Mouse (Mus musculus) erythroblast, adult 5-6 weeks (primary cell): ENCODE results near the gene Bmper. TPM values are rescaled to one million over a fixed set of nuclear protein-coding genes. Genes with fewer than 3 reads are reported as not detected.

Source experiments
- ATAC-seq: replicated peaks from 2 replicates; pipeline ENCODE4 v1.8.0; 2016; ENCODE audit warnings: moderate number of reproducible peaks, mild to moderate bottlenecking, moderate TSS enrichment, inconsistent platforms; ENCODE audit not compliant: poor library complexity, low FRiP score, severe bottlenecking
- total RNA-seq, 2 experiments: library from RNA; stranded (forward) in 1 of 2; stranded (reverse) in 1 of 2; fragments of 150-400 nt in 1 of 2; fragments of 200-764, 138-1000 nt in 1 of 2; gene quantifications; 2 replicates each; pipeline versions ENCODE4 v1.2.3 to v1.2.4; 2015 to 2017; ENCODE audit warnings: low replicate concordance in 2 of 2

The Bmper gene
- total RNA-seq, 2 experiments from 2014 or later = not detected

DNA sequence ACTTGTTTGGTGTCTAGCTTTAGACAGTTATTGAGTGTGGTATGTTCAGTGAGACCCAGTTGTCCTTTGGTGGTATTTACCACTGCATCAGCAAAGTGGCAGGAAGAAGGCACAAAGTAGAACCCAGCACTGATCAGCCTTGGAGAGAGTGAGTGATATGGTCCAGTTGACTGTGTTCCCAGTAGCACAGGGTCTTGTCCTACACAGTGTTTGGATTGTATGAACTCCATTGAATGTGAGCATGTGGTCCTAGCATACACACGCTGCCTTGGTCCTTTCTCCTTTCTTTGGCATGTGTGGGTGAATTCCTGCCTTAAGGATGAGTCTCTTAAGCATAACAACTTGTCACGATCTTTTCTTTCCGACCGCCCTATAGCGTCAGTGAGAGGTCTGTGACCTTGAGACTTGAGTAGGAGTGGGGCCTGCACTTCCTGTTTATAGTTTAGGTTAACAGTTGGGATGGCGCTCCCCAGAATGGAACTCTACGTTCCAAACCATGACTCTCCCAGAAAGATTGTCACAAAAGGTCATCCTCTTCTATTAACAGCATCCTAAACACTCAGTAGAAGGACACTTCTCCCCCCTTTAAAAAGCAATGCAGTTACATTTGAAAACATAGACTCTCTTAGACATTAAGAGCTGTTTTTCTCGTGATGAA lies 10.7 kb downstream of the Bmper start:
- ATAC-seq = no peak

DNA sequence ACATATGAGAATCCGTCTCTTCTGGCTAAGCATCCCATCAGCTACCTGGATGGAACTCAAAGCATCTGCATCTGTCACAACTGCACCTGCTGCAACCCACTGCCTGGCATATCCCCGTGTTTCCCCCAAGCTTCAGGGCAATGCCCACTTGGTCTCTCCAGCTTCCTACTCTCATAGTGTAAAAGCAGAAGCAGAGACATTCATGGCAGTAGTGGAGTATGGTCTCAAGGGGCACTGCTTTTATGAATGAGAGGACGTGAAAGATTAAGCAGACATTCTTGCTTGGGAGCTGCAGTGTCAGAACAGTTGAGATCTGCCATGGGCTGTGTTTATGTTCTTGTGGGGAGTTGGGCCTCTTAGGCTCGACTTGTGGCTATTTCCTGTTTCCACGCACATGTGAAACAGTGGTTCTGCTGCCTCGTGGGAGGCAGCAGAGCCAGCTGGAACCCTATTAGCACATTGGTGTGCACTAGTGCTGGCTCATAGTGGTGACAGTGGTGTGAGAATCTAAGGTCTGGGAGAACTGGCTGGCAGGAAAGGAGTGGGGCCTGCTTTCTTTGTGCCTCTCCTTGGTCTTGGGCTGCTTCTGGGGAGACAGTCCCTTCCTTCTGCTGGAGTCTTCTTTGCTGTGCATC lies 12.6 kb downstream of the Bmper start:
- ATAC-seq = no peak

DNA sequence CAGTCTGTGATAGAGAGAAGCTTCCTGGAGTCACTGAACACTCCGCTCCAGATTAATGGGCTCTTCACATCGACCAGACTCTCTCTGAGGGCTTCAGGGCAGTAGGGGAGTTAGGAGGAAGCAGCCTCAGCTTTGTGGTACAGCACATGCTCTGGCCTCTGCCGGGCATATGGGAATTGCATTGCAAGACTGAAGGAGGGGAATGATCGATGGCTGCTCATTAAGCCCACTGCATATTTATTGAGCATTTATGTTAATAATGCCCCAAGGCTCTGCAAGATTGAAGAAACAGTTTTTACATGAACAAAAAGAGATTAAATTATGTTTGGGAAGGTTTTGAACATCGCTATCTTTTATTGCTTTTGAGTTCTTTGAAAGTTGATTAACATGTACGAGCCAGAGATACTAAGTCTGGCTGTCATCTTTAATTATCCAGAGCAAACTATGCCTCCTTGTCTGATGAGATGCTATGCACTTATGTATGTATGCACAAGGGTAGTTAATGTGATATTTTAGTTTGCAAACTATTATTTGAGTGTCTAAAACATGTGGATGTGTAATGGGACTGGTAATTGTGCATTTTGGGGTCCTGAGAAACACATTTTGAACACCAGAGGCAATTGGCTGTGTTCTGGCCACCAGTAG lies 13.9 kb downstream of the Bmper start:
- ATAC-seq = no peak

DNA sequence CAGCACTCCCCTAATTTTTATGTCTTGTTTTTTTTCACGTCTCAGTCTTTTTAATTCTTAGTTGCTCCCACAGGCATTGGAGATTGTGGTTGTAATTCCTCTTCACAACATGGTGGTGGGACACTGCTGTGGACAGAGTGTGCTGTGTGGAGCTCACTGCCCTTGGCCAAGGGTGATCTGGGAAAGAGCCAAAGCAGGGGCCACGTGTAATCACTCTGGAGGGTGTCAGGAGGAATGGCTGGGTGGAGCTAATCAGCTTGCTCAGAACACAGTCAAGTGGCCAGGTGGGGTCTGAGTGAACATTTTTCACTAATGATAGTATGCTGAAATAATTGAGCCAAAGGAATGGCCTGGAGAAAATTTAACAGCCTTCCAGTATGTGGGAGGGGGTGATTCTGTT lies 16.1 kb downstream of the Bmper start:
- ATAC-seq = no peak

DNA sequence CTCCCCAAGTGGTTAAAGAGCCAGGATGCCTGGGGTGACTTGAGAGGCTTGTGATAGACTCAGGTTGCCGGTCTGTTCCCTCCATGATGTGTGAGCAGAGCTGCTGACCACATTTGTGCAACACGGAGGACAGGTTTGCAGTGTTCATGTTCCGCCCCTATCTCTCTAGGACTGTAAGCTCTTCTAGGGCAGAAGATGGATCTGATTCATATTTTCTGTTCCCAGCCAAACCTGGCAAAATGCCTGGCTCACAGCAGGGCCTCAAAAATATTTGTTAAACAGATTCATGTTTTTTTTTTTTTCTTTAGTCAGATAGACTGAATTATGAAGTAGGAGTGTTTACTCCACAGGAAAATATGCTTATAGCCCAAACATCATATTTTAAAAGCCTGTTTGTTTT lies 20.0 kb downstream of the Bmper start:
- ATAC-seq = no peak

DNA sequence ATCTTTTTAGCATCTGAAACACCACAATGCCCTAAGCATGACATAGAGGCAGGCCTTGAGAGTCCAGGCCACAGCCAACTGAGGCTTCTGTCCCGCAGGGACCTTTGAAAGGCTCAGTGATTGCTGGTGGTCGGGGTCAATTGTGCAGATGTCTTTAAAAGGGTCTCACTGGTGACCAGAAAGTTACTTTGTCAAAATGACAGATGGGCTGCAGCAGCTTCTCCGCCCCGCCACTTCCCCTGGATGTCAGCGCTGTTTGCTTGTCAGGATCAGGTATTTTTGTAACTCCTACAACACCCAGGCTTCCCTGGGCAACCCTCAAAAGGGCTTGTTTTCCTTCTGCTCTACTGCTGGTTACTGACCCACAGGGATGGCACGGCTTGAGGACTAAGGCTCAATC lies 21.0 kb downstream of the Bmper start:
- no peak for ATAC-seq

DNA sequence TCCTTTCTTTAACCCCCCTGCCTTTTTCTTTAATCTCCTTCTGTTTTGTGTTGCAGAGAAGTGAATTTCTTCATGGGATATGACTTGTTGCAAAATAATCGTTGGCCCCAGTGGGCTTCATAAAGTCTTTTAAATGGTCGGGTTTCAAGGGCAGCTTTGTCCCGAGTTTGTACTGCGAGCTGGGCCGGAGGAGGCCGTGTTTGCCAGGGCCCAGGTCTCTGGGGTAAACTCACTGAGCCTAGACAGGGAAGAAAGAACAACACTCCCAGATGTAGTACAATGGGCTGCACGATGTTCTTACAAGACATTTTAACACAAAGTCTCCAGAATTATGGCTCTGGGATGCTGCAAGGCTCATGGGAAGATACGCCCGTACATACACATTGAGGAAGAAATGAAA lies 23.5 kb downstream of the Bmper start:
- no peak for ATAC-seq

DNA sequence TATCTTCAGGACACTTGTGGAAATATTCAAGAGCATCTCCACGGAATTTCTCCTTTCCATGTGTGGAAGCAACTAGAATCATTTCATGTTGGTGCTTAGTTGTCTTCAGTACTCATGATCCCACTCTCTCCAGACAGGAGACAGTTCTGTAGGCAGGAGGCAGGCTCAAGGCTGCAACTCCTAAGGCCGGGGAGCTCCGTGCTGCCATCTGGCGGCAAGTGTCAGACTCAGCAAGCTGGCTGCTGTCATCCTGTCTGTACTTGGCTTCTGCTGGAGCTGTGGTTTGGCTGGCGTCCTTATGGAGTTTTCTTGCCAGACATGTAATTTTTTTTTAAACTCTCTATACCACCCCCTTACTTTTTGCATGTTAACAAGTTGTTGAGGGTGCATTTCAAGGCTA lies 27.1 kb downstream of the Bmper start:
- ATAC-seq = no peak

DNA sequence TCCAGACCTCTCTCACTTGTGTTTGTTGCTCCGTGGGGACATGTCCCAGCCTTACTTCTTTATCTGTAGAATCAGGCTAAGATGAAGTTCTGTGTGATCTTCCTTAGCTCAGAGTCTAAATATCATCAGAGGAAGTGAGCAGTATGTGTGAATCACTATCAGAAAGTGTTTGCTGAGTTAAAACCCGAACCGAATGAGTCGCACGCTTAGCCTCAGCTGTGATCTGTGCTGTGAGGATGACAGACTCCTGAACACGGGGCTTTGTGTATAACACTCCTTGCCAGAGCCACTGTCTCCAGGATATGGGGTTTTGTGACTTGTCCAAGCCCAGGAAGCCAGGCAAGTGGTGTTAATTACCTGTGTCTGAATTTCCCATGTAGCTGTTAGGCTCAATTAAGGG lies 28.1 kb downstream of the Bmper start:
- no peak for ATAC-seq

DNA sequence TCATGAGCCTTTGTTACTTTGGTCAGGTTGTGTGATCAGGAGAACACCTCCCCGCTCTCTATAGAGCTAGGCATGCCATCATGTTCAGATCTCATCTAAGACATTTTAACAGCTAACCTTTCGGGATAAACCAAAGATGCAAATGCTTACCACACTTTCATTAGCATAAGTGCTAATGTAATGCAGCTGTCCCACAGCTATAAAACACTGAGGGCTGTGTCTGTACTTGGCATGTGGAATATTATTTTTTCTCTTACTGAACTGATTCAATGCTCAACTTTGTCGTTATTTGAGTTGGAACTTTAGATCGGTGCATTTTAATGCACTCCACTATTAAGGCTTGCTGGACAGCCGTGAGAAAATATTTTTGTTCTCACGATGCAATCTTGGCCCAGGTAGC lies 30.7 kb downstream of the Bmper start:
- no peak for ATAC-seq

DNA sequence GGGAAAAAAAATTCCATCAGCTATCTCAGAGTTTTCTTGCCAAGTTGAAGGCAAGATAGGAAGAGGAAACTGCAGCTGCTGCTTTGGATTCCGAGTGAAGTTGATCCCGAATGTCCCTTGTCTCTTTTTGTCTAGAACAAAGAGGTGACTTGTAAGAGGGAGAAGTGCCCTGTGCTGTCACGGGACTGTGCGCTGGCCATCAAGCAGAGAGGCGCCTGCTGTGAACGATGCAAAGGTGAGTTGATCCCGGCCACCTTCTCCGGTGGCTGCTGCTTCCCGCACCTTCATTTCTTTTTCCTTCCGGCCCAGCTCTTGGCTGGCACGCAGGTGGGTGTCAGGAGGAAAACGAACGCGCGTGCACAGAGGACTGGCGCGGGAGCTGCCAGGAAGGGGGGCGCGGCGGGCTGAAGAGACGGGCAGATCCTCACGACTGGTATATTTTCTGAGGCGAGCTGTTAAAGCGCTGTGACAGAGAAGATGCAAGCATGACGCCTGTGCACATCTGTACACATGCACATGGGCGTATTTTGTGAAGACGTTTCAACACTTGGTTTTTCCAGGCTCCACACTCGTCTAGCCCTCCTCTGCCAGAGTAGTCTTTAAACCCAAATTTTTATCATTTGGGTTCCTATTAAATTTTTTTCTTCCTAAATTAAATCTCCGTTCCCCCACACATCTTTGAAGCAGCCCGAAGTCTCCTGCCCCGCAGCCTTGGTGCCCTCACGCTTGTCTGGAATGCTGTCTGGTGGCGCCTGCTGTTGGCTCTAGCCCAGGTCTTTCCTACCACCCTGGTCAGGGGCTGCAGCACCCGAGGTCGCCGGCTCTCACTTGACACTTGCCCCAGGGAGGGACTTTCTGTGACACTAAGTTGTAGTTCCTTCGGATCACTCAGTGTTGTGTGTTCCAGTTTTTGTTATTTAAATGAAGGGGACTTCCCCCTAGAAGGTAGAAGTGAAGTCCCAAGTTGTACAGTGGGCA lies 31.6 kb downstream of the Bmper start:
- ATAC-seq = no peak

DNA sequence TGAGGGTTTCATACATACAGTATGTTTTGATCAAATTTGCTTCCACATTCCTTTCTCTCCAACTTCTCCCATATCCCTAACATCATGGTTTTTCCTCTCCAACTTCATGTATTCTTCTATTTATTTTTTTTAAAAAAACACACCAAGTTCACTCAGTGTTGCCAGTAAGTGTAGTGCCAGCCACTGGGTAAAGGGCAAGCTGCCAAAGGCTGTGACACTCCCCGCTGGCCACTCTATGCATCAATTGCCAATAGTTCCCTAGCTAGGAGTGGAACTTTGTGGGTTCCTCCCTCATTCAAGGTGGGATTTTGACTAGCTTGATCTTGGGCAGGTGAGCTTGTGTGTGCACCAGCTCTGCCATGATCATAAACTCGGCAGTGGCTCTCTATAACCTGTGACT lies 33.0 kb downstream of the Bmper start:
- no peak for ATAC-seq

DNA sequence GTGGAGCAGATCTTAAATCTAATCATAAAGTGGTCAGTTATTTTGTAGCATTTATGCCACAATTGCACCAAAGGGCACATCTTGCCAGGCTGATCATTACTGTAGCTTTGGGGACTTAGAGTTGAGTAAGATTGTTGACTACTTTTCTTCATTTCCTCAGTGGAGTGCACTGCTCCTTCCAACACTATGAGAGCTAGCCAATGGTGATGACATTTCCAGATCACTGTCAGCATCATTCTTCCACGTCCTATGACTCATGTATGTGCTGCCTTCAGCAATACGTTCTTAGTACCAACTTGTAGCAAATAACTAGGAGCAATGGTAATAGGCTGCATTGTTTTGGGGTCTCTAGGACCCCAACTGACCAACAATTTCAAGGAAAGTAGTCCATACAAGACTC lies 33.7 kb downstream of the Bmper start:
- no peak for ATAC-seq

DNA sequence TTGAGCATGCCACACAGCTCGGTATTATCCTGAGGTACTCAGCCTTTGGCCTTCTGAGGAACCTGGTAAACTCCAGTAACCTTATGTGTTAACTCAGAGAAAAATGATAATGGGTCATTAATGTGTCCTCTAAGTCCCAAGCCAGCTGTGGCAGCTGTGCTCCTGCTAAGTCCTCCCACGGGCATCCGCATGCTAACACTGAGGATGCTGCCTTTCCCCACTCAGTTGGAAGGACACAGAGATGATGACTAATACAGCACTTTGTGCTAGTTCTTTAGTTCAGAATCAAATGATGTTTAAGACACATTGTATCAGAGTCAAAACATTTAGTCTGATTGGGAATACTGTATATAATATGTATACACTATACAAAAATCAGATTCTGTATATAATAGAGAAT lies 39.0 kb downstream of the Bmper start:
- no peak for ATAC-seq

DNA sequence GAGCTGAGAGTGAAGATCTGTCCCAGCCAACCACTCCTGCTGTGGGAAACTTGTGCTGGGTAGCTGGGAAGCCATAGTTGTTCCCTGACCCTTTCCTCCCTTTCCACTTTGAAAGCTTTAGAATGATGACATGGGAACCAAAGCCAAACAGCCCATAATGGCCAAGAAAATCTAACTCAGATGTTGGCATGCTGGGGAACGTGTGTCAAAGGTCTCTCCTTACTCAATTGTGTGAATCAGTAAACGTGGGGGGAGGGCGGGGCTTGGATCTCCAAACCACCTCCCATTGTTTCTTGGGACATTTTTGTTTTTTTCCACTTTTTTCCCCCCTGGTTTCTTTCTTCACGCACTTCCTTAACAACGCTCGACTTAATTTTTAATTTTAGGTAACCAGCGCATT lies 40.0 kb downstream of the Bmper start:
- ATAC-seq = no peak

DNA sequence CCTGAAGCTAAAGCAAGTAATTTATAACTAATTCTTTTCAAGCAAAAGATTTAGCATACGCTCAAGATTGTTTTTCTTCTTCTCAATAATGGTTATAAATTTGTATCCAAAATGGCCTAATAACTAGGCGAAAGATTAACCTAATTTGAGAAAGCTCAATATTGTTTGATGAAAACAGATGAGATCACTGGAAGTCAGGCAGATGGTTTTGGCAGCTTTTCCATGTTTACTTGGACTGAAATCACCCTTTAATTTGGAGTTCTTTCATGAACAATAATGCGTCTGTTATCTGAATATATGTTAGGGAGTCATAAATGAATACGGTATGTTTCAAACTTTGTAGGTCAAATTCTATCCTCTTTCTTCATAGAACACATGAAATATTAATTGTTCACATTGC lies 41.6 kb downstream of the Bmper start:
- no peak for ATAC-seq

DNA sequence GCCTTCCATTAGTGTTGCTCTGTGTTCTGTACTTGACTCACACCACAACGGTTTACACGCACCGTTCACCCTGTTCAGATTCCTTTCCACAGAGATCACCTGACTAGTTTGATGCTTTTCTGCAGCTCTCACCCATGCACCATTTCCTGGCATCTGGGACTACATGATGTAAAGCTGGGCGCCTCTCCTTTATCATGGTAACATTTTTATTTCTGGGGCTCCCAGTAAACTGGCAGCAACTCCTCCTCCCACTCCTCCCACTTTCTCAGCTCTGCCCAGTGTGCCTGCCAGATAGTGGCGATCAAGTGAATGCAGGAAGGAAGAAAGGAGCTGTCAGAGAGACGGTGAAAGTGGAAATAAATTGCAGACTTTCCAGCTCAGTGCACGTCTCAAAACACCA lies 45.7 kb downstream of the Bmper start:
- ATAC-seq = no peak

DNA sequence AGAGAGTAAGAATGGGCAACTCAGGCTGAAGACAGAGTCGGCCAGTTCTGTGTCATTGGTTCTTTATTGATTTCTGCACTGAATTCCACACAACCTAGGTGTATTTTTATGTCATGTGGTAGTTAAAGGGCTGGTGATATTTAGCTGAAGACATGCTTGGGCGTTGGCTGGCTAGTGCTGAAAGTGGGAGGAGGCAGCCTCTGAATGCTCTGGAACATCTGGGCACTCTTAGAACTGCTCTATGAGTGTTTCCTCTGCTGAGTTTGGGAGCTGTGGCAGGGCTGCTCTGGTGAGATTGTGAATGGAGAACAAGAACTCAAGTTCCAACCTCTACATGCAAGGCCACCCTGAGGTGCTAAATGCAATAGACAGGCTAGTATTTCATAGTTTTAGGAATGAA lies 46.2 kb downstream of the Bmper start:
- ATAC-seq = no peak

DNA sequence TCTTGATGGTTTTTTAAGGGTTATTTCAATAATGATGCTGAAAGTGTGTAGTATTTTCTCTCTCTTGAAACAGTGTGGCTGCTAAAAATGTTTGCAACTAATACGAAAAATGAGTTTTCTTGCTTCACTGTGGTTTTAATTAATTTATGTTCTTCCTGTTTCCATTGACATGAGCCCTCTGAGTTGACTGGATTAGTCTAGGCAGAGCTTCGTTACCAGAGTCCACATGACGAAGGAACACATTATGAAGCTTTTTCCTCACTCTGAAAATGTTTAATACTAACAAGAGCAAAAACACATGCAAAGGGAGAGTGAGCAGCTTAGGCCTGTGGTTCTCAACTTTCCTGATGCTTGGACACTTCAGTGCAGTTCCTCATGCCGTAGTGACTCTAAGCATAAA lies 53.4 kb downstream of the Bmper start:
- no peak for ATAC-seq

DNA sequence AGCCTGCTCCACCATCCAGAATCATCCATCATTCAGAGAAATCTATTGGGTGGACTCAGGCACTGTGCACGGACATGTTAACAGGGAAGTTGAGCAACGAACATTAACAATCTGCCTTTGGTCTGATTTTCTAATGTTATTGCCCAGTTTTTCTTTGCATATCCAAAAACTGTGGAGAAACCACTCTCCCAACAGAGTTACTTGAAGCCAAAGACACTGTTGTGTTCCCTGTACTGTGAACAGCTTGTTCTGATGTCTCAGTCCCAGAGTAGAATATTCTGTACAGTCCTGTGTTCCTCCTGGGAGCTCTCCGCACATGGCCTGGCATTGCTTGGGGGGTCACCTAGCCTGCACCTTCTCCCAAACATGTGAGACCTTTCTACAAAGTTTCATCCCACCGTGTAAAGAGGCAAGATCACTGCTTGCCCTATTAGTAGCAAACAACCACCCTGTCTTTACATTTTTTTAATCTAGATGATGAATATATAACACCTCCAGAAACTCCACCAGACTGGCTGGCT lies 62.1 kb downstream of the Bmper start:
- ATAC-seq = no peak
